Mouse (Mus musculus) retina, adult 2 months (tissue): ENCODE data around the gene Xlr4a.
A peak's percentile ranks its signal among the peaks of the same experiment; 100 is the strongest.
"Not testable (repeated sequence)": the region's sequence is repeated elsewhere in the genome, so short reads cannot be mapped to it uniquely, and the experiment has no call there.

ENCODE experiments used
- DNase-seq: peaks from one replicate; pipeline ENCODE4 v3.0.0-alpha.2; 2012; ENCODE audit warnings: low read depth, low spot score

The Xlr4a gene

GRCm38 (mm10) chrX:73082267-73083055, at the start of gene Xlr4a:
TSS of gene Xlr4a (minus strand) at chrX:73082478.
- not testable (repeated sequence) for DNase-seq

GRCm38 (mm10) chrX:73122859-73123829, 40.9 kb upstream of the Xlr4a start:
- DNase-seq = not testable (repeated sequence)

GRCm38 (mm10) chrX:73116747-73117146, 34.5 kb upstream of the Xlr4a start, which contains the start of gene Gm14685:
TSS of gene Gm14685 (plus strand) at chrX:73117047.
- DNase-seq = not testable (repeated sequence)

- not testable (repeated sequence) for DNase-seq
Measured at GRCm38 (mm10) chrX:73096941-73097508, 14.7 kb upstream of the Xlr4a start, which contains the start of gene Xlr3a. TSS of gene Xlr3a (minus strand) at chrX:73097095.

- not testable (repeated sequence) for DNase-seq
Measured at GRCm38 (mm10) chrX:73066765-73067312, 15.4 kb downstream of the Xlr4a start.

- DNase-seq = no peak
Measured at GRCm38 (mm10) chrX:73064415-73064793, 17.9 kb downstream of the Xlr4a start, which contains the start of gene Pnma3. TSS of gene Pnma3 (plus strand) at chrX:73064787.

- DNase-seq = no peak
Measured at GRCm38 (mm10) chrX:73063512-73064414, 18.5 kb downstream of the Xlr4a start.

GRCm38 (mm10) chrX:73062323-73062722, 20.0 kb downstream of the Xlr4a start:
- DNase-seq = no peak

- DNase-seq = no peak
Measured at GRCm38 (mm10) chrX:73061528-73061927, 20.8 kb downstream of the Xlr4a start.

GRCm38 (mm10) chrX:73053860-73054563, 28.3 kb downstream of the Xlr4a start:
- peak; percentile 85 for DNase-seq

GRCm38 (mm10) chrX:73039666-73040065, 42.6 kb downstream of the Xlr4a start:
- no peak for DNase-seq

- DNase-seq = no peak
Measured at GRCm38 (mm10) chrX:73038831-73039230, 43.4 kb downstream of the Xlr4a start.

GRCm38 (mm10) chrX:73037003-73037402, 45.3 kb downstream of the Xlr4a start, which contains the start of gene Pnma5:
TSS of gene Pnma5 (minus strand) at chrX:73037103.
- no peak for DNase-seq
